Comparison of ENCODE assay signal across 13 mouse cellular contexts in genomic region chr4:88788402-88788801, GRCm38 (mm10). TPM values are rescaled to one million over a fixed set of nuclear protein-coding genes. Genes with fewer than 3 reads are reported as not detected.
A peak's percentile ranks its signal among the peaks of the same experiment; 100 is the strongest.
DNase-seq lines count a peak whose midpoint lies in the region; ATAC-seq and TF ChIP-seq lines count a peak whose summit lies in the region.
"Not testable (repeated sequence)": the region's sequence is repeated elsewhere in the genome, so short reads cannot be mapped to it uniquely, and the experiment has no call there.
"Had no signal": no experiment of that assay in that cellular context is flagged by ENCODE, and none has a peak within 500 bp of the region (broad histone marks: within the 10 kb centered on the region; RNA-seq: fewer than 3 reads in every experiment).

Gene Gm13277, plus strand, starts transcription at chr4:88788632.

- TF ChIP-seq POLR2A in kidney, adult 2 months (IDR thresholded peaks at IDR 0.05; ENCODE audit: low read depth, low read length) = not testable (repeated sequence)

- 0% methylated on average over 1 of the region's 28 CpGs for WGBS in kidney, adult 2 months
- WGBS in lung, embryonic 14.5 days = no CpG with 5 or more reads among the region's 28 CpGs

- not testable (repeated sequence) for H3K4me2 ChIP-seq in lung, embryonic 14.5 days

- H3K4me3 ChIP-seq in kidney, adult 2 months (ENCODE audit: insufficient read depth, low read depth, low read length); lung, embryonic 14.5 days (ENCODE audit: low read depth, low read length): not testable (repeated sequence)

- H3K27ac ChIP-seq in kidney, adult 2 months (ENCODE audit: insufficient read depth, low read depth, low read length); lung, embryonic 14.5 days (ENCODE audit: low read depth): not testable (repeated sequence)

- H3K4me1 ChIP-seq in kidney, adult 2 months (ENCODE audit: control insufficient read depth, insufficient read depth, low read length); lung, embryonic 14.5 days (ENCODE audit: insufficient read depth): not testable (repeated sequence)

- not testable (repeated sequence) for H3K9me3 ChIP-seq in lung, embryonic 14.5 days (ENCODE audit: low read depth, low read length)

- DNase-seq in adrenal gland, adult 8-10 months = peak; percentile 65
- peak; percentile 73 to 83 for DNase-seq in cerebellum, postnatal 25 days
- DNase-seq in gastrocnemius, postnatal 36 days = peak; percentile 34 to 63
- DNase-seq in kidney, adult 2 months = peak; percentile 88
- peak; percentile 13 to 53 for DNase-seq in layer of hippocampus, postnatal 25 days (ENCODE audit: extremely low spot score in 1 of 2, low spot score in 1 of 2)
- DNase-seq in lung, embryonic 14.5 days = not testable (repeated sequence)
- peak; percentile 55 to 56 for DNase-seq in right cerebral cortex, postnatal 36 days (ENCODE audit: low spot score in 2 of 2)
- peak; percentile 67 to 75 for DNase-seq in thymus, postnatal 36 days

- intact Hi-C loops in gastrocnemius, postnatal 36 days (cut with DNase I) = not testable (repeated sequence)

- ATAC-seq in lung, embryonic 14.5 days (ENCODE audit: insufficient read depth) = not testable (repeated sequence)

- not testable (repeated sequence) for H3K9ac ChIP-seq in lung, embryonic 14.5 days

- H3K36me3 ChIP-seq in kidney, adult 2 months (ENCODE audit: control insufficient read depth, insufficient read depth, low read length); lung, embryonic 14.5 days (ENCODE audit: insufficient read depth): not testable (repeated sequence)

- not testable (repeated sequence) for H3K27me3 ChIP-seq in kidney, adult 2 months (replicated peaks; ENCODE audit: control insufficient read depth, insufficient read depth, low read length); lung, embryonic 14.5 days (ENCODE audit: insufficient read depth, low read length)

- 0 out of 2 replicates have a peak, but pooled peaks have one; percentile 27 for TF ChIP-seq CTCF in kidney, adult 2 months (conservative IDR thresholded peaks at IDR 0.05; ENCODE audit: insufficient read depth, insufficient read length, low read depth, low read length)
- TF ChIP-seq CTCF in lung, embryonic 14.5 days (IDR thresholded peaks at IDR 0.05; ENCODE audit: low read depth) = peak; percentile 64

RNA-seq across cellular contexts. Expression of gene Gm13277, which starts in this region (rescaled TPM):
- total RNA-seq in adrenal gland, adult 8-10 months (2022) = not detected
- total RNA-seq in gastrocnemius, postnatal 36 days (2021) = not detected
- not detected in 2 replicates for polyA plus RNA-seq in kidney, adult 2 months (2012; rRNA removed)
- total RNA-seq in layer of hippocampus, postnatal 25 days (2021) = not detected
- not detected in 2 replicates for polyA plus RNA-seq in lung, embryonic 14.5 days (2014; fragmentation: Nextera tagmentation; extraction: Ambion mirVana)
- total RNA-seq: megakaryocyte, adult 5-6 weeks had no signal
- polyA plus RNA-seq: CD4-positive, CD25-positive, alpha-beta regulatory T cell, adult 4 months; forebrain, embryonic 12.5 days; hindbrain, embryonic 10.5 days; limb, embryonic 10.5 days had no signal

Comparison
In these comparisons a context has a peak if more than half of its experiments do, and no peak if none do; other contexts are left out.
1. Peak in DNase-seq in adrenal gland, adult 8-10 months; RNA of the gene not detected or under 1 TPM.
2. Peak in DNase-seq in gastrocnemius, postnatal 36 days; RNA of the gene not detected or under 1 TPM.
3. Peak in DNase-seq in kidney, adult 2 months; RNA of the gene not detected or under 1 TPM.
4. Peak in DNase-seq in layer of hippocampus, postnatal 25 days; RNA of the gene not detected or under 1 TPM.